Mouse (Mus musculus) fibroblast of lung, adult 2 months (primary cell): ENCODE results near the gene Tapbpl.

Source experiments
- DNase-seq: peaks from one replicate; pipeline ENCODE4 v3.0.0-alpha.2; 2011; ENCODE audit warnings: low read depth

Tapbpl gene

GRCm38 (mm10) chr6:125196301-125196700 is 35.4 kb downstream of the Tapbpl start:
- DNase-seq: no peak

GRCm38 (mm10) chr6:125195541-125196075 is 36.1 kb downstream of the Tapbpl start:
- DNase-seq: no peak

GRCm38 (mm10) chr6:125193390-125193789 is 38.3 kb downstream of the Tapbpl start:
- DNase-seq: no peak

- DNase-seq: no peak
Measured at GRCm38 (mm10) chr6:125192841-125193240, 38.8 kb downstream of the Tapbpl start.

- DNase-seq: peak; percentile 57
Measured at GRCm38 (mm10) chr6:125192016-125192714, 39.5 kb downstream of the Tapbpl start.

- peak; percentile 90 for DNase-seq
Measured at GRCm38 (mm10) chr6:125191332-125192015, 40.2 kb downstream of the Tapbpl start, which contains the start of the genes Ncapd2 and Mrpl51. Ncapd2 (minus strand) TSS chr6:125191701. Mrpl51 (plus strand) TSS chr6:125191801.

- DNase-seq: no peak
Measured at GRCm38 (mm10) chr6:125190816-125191215, 40.8 kb downstream of the Tapbpl start.

GRCm38 (mm10) chr6:125186203-125186602 is 45.5 kb downstream of the Tapbpl start:
- DNase-seq: no peak

- no peak for DNase-seq
Measured at GRCm38 (mm10) chr6:125182133-125182532, 49.5 kb downstream of the Tapbpl start.

GRCm38 (mm10) chr6:125179601-125180000 is 52.1 kb downstream of the Tapbpl start:
- no peak for DNase-seq

GRCm38 (mm10) chr6:125175469-125175868 is 56.2 kb downstream of the Tapbpl start:
- no peak for DNase-seq
